Mouse (Mus musculus): ENCODE results near the gene Fam43b.

The Fam43b gene

DNA sequence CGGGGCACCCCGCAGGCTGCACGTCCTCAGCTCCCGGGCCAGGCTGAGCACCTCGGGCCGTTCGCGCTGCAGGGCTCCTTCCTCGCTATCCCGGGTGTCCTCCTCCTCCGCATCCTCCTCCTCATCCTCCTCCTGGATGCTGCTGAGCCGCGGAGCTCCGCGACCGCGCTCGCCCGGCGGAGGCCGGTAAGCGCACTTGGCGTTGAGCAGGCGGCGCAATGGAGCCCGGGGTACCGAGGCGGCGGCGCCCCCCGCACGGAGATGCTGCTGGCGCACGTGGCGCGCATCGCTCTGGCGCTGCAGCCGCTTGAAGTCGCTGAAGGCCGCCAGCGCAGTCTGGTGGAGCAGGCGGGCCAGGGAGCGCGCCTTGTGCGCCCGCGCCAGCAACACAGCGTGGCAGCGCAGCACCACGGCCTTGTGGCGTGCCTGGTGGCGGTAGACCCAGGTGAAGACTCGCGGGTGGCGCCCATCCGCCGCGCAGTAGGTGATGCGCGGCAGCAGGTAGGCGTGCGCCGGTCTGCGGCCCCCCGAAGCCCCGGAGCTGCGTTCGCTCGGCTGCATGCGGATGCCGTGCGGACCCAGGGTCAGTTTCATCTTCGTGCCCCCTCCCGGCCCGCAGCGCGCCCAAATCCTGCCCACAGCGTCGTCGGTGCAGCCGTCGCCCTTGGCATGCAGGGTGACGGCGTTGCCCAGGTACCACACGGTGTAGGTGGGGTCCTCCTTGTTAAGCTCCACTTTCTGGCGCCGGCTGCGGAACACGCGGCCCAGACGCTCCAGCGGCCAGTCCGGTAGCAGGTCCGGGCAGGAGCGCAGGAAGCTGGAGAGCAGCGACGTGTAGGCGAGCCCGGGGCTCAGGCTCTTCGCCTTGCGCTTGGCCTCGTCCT lies 999 bp downstream of the Fam43b start:
- DNase-seq (ENCODE audit: low read depth, low spot score), result peak; percentile 66

GRCm38 (mm10) chr4:138393703-138394102 lies 2.6 kb downstream of the Fam43b start:
- no peak for DNase-seq (ENCODE audit: low read depth, low spot score)

DNA sequence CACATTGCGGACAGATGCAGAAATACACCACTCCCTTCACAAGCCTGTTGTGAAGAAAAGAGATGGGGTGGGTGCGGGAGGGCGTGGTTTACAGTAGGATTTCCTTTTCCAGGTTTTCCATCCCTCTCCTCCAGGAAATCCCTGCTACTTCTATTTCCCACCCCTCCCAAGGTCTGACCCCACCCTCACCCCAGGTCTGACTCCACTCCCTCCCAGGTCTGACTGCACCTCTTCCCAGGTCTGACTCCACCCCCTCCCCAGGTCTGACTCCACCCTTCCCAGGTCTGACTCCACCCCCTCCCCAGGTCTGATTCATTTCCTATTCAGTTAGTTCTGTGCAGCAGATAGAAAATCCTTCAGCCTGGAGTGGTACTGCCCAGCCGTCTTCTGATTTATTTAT lies 12.5 kb downstream of the Fam43b start:
- peak; percentile 95 for DNase-seq (ENCODE audit: low read depth, low spot score)

DNA sequence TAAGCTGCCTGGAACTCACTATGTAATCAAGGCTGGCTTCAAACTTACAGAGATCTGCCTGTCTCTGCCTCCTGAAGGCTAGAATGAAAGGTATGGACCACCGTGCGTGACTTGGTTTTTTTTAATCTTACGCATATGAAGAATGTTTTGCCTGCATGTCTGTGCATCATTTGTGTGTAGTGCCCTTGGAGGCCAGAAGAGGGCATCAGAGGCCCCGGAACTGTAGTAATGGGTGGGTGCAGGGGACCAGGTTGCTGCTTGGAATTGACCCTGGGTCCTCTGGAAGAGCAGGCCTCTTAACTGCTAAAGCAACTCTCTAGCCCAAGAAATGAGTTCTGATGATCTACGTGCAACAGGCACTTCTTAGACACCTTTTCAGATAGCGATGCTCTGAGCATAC lies 13.9 kb downstream of the Fam43b start:
- peak; percentile 80 for DNase-seq (ENCODE audit: low read depth, low spot score)

DNA sequence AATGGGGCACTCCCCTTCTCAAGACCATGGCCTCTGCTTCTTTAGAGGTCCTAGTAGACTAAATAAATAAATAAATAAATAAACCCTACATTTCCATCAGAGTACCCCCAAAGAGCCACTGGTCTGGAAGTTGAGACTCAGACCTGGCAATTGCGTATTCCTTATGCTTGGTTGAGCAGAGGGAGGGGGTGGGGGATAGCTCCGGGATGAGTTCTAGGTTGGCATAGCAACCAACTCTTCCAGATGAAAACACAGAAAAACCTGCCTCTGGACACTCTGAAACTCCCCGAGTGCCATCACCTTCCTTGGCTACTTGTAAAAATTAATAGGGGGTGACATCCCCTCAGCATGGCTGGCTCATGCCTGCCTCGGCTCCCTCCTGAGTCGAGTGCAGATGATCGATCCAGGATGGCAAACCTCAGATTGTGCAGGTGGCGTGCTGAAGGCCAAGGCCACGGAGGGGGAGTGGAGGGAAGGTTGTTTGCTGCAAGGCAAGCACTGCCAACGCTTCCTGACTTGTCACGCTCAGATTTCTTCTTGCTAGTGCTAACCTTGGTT lies 16.1 kb downstream of the Fam43b start:
- DNase-seq (ENCODE audit: low read depth, low spot score), result no peak

GRCm38 (mm10) chr4:138379091-138379840 lies 17.1 kb downstream of the Fam43b start:
- DNase-seq (ENCODE audit: low read depth, low spot score), result peak; percentile 80

DNA sequence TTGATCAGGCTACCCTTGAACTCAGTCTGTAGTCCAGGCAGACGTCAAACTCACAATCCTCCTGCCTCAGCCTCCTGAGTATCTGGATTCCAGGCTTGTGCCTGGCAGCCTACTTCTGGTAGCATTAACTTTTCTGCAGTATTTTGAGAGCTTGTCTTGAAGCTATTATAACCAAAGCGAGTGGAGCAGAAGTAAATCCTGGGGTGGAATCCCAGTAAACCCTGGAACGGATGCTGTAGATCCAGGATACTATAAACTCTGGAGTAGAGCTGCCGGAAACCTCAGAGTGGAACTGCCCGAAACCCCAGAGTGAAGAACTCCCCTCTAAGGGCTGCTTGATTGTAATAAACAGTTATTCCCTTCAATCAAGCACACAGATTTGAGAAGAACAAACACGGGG lies 18.8 kb downstream of the Fam43b start:
- peak; percentile 76 for DNase-seq (ENCODE audit: low read depth, low spot score)

DNA sequence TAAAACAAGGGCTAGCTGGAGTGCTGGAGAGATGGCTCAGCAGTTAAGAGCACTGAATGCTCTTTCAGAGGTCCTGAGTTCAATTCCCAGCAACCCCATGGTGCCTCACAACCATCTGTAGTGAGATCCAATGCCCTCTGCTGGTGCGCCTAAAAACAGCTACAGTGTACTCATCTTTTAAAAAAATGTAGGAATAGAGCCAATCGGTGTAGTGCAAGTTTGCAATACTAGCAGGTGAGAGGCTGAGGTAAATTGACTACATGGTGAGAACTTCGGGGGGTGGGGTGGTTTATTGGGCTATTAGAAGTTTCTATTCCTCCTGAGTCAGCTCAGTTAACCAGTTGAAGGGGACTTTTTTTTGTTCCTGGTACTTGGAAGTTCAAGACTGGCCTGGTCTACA lies 21.2 kb downstream of the Fam43b start:
- no peak for DNase-seq (ENCODE audit: low read depth, low spot score)

DNA sequence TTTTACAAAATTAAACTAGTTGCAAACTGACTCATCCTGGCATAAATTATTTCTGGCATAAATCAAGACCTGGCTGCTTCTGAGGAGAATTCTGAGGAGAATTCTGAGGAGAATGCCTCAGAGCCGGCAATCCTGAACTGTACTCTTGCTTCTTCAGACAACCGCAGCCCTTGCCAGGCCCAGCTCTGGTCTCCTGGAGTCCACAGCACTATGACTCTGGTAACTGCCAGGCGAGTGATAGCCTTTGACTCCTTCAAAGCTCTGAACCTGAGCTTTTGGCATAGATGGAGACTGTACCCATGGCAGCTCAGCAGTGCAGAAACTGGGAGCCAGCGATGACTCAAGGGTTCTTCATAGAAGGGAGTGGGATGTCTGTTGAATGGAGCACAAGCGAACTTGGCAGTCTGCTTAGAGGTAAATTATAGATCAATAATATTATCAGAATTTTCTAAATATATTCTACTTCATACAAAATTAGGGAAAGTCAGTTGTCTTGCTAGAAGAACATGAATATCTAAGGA lies 25.3 kb downstream of the Fam43b start:
- no peak for DNase-seq (ENCODE audit: low read depth, low spot score)

DNA sequence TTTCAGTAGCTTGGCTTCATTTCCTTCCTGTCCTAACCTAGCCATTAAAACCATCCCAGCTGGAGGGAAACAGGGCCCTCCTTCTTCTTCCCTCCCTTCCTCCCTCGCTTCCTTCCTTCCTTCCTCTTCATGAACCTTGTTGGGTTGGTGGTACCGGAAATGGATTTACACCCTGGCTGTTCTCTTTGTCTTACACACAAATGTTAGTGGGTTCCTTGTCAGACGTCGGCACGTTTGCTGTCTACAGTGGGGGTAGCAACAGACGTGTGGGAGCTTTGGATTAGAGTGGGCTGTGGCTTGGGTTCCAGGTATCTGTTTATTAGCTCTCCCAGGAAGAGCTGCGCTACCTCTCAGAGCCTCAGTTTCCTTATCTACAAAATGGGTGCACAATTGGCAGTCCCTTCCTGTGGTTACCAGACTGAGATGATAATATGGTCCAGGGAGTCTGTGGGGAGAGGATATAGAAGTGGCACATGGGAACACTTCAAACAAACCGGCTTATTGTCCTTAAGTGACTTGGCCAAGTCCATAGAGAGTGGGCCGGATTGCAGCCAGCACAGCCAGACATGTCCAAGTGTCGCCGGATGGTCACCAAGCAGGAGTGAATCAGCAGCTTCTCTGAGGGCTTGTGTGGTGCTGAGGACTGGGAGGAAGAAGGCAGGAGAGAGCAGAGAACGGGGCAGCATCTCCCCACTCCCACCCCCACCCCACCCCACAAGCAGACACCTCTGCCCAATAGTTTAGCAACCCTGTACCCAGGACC lies 27.6 kb downstream of the Fam43b start:
- no peak for DNase-seq (ENCODE audit: low read depth, low spot score)

- no peak for DNase-seq (ENCODE audit: low read depth, low spot score)
Observed at GRCm38 (mm10) chr4:138367641-138368497, 28.5 kb downstream of the Fam43b start, which contains the start of gene Cda. Cda (minus strand) TSS chr4:138367992.

- DNase-seq (ENCODE audit: low read depth, low spot score), result no peak
Observed at GRCm38 (mm10) chr4:138366561-138366960, 29.8 kb downstream of the Fam43b start.

- no peak for DNase-seq (ENCODE audit: low read depth, low spot score)
Observed at GRCm38 (mm10) chr4:138363511-138363910, 32.8 kb downstream of the Fam43b start.

DNA sequence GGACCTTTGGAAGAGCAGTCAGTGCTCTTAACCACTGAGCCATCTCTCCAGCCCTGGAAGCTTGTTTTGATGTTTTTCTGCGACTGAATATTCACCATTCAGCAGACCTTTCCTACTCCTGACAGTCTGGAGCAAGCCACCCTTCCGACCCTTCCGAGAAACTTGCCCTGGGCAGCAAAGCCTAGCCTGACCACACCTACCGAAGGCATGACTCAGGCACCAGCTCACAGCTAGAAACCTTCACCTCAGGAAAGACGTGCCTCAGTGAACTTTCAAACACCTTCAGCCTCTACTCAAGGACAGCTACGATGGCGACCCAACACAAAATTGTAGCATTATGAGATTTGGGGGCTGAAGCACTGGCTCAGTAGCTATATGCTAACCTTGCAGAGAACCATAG lies 33.4 kb downstream of the Fam43b start:
- no peak for DNase-seq (ENCODE audit: low read depth, low spot score)

DNA sequence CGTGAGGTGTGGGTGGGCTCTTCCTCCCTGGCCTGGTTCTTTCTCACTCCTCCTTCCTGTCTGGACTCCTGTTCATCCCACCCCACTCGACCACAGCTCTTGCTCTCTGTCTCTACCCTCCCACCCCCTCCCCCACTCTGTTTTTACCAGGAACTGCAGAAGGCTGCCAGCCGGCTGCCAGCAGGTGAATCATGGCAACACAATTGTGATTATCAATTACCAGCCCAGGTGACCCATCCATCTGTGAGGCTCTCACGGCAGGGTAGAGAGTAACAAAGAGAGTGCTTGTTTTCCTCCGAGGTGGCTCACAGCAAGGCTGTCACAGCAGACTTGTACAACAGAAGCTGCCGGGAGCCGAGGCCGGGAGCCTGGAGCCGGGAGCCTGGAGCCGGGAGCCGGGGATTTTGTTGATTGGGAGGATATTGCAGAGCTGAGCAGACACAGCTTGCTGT lies 34.9 kb downstream of the Fam43b start:
- DNase-seq (ENCODE audit: low read depth, low spot score), result no peak

- DNase-seq (ENCODE audit: low read depth, low spot score), result no peak
Observed at GRCm38 (mm10) chr4:138358176-138358575, 38.2 kb downstream of the Fam43b start.

GRCm38 (mm10) chr4:138356551-138356950 lies 39.8 kb downstream of the Fam43b start:
- no peak for DNase-seq (ENCODE audit: low read depth, low spot score)

GRCm38 (mm10) chr4:138356141-138356540 lies 40.2 kb downstream of the Fam43b start:
- no peak for DNase-seq (ENCODE audit: low read depth, low spot score)

GRCm38 (mm10) chr4:138355496-138355895 lies 40.8 kb downstream of the Fam43b start:
- no peak for DNase-seq (ENCODE audit: low read depth, low spot score)

DNA sequence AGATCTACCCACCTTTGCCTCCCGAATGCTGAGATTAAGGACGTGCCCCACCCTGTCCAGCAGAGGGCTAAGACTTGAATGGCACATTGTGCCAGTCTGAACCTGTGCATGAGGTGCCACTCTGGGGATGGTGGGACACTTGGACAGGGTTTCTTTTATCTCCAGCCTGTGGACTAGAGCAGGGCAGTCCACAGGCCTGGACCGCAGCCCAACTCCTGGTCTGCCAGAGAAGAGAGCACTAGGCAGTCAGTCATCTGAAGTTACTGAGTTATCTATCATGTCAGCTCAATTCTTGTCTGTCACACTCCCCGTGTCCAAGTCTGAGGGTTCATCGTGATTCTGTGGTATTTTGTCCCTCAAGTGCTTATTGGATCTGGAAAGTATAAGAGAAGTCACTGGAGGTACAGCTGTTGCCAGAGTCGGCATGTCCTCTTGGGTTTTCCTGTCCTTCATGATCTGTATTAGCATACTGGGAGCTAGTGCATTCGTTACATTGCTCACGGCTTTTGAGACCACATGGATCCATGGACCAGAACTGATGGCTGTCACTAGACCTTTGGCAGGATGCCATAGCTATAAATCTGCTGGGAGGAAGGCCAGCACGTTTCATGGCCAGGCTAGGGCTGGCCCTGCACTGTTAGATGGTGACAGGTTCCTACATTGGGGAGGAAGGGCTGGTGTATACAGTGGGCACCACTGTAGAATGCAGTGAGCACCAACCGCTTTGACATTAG lies 42.7 kb downstream of the Fam43b start:
- no peak for DNase-seq (ENCODE audit: low read depth, low spot score)
